ENCODE assay signal across 29 mouse cellular contexts in genomic region chr10:17273855-17274254, GRCm38 (mm10).
DNase-seq lines count a peak whose midpoint lies in the region; ATAC-seq lines count a peak whose summit lies in the region.
"Had no signal": no experiment of that assay in that cellular context is flagged by ENCODE, and none has a peak within 500 bp of the region (broad histone marks: within the 10 kb centered on the region; RNA-seq: fewer than 3 reads in every experiment).

No protein-coding gene starts in this region.

- H3K27me3 ChIP-seq in intestine, embryonic 16.5 days (replicated peaks; ENCODE audit: control insufficient read depth, insufficient read depth, low read length): no peaks in the 10 kb centered on the region
- H3K27me3 ChIP-seq: CH12.LX; embryonic facial prominence, embryonic 13.5 days; embryonic facial prominence, embryonic 15.5 days; forebrain, embryonic 12.5 days; Patski had no signal

- no peak overlapping the region for H3K4me2 ChIP-seq in intestine, embryonic 16.5 days (ENCODE audit: low read depth, low read length)
- H3K4me2 ChIP-seq: embryonic facial prominence, embryonic 13.5 days; embryonic facial prominence, embryonic 15.5 days; forebrain, embryonic 12.5 days had no signal

- no peaks in the 10 kb centered on the region for H3K36me3 ChIP-seq in intestine, embryonic 16.5 days (ENCODE audit: control insufficient read depth, insufficient read depth, low read length)
- H3K36me3 ChIP-seq: embryonic facial prominence, embryonic 13.5 days; embryonic facial prominence, embryonic 15.5 days; forebrain, embryonic 10.5 days; forebrain, embryonic 12.5 days; G1E had no signal

- no peaks in the 10 kb centered on the region for H3K9me3 ChIP-seq in intestine, embryonic 16.5 days (ENCODE audit: control insufficient read depth, low read length)
- H3K9me3 ChIP-seq: embryonic facial prominence, embryonic 13.5 days; embryonic facial prominence, embryonic 15.5 days; forebrain, embryonic 12.5 days; G1E had no signal

- no peak overlapping the region for H3K4me3 ChIP-seq in intestine, embryonic 16.5 days (ENCODE audit: low read length)
- H3K4me3 ChIP-seq: embryonic facial prominence, embryonic 13.5 days; embryonic facial prominence, embryonic 15.5 days; erythroblast, embryonic 14.5 days; forebrain, embryonic 10.5 days; forebrain, embryonic 12.5 days had no signal

- WGBS in intestine, embryonic 16.5 days: 47% methylated on average over 3 of the region's 3 CpGs
- 11% methylated on average over 3 of the region's 3 CpGs for WGBS in large intestine, adult 2 months

- no peaks in the 10 kb centered on the region; the same call in 1 of the 2 replicates for H3K4me1 ChIP-seq in intestine, embryonic 16.5 days (ENCODE audit: control insufficient read depth, insufficient read depth, low read length)
- H3K4me1 ChIP-seq: embryonic facial prominence, embryonic 13.5 days; embryonic facial prominence, embryonic 15.5 days; forebrain, embryonic 10.5 days; forebrain, embryonic 12.5 days had no signal

- peak overlapping the region; percentile 74; the same call in 1 of the 2 replicates for H3K27ac ChIP-seq in intestine, embryonic 16.5 days (ENCODE audit: low read length)
- H3K27ac ChIP-seq: embryonic facial prominence, embryonic 13.5 days; embryonic facial prominence, embryonic 15.5 days; forebrain, embryonic 10.5 days; forebrain, embryonic 12.5 days had no signal

- peak; percentile 8 for DNase-seq in gastrocnemius, adult 18-20 months (ENCODE audit: low spot score)
- no peak for DNase-seq in gastrocnemius, adult 8-10 months (ENCODE audit: low spot score in 2 of 2)
- peak; percentile 41 for DNase-seq in adipocyte (ENCODE audit: low spot score)
- peak; percentile 75 for DNase-seq in large intestine, adult 2 months (ENCODE audit: low read depth, low spot score)
- DNase-seq in neural tube, embryonic 10.5 days (ENCODE audit: extremely low spot score, low spot score): no peak
- no peak for DNase-seq in retina, embryonic 14.5 days (ENCODE audit: low spot score)
- DNase-seq in cerebellum, adult 9-10 months: no peak
- DNase-seq: adrenal gland, adult 2 months; adrenal gland, postnatal 10 days; adrenal gland, postnatal 25 days; B cell, adult 2 months; cerebellum, adult 11 months; cerebellum, adult 18-20 months; cerebellum, adult 8-10 months; cerebellum, postnatal 10 days; cerebellum, postnatal 25 days had no signal

- peak; percentile 55; the same call in 1 of the 2 replicates for ATAC-seq in intestine, embryonic 16.5 days
- ATAC-seq: activated CD4-positive, CD25-positive, alpha-beta regulatory T cell, adult 4 months; CD4-positive, CD25-positive, alpha-beta regulatory T cell, adult 4 months; forebrain, embryonic 14.5 days; forebrain, embryonic 16.5 days; Patski had no signal

- H3K9ac ChIP-seq in intestine, embryonic 16.5 days (ENCODE audit: low read depth, low read length): no peak overlapping the region
- H3K9ac ChIP-seq: embryonic facial prominence, embryonic 13.5 days; embryonic facial prominence, embryonic 15.5 days; forebrain, embryonic 12.5 days had no signal

Comparison
In these comparisons a context has a peak if more than half of its experiments do, and no peak if none do; other contexts are left out.
1. DNase-seq: peak in gastrocnemius, adult 18-20 months (single experiment), adipocyte (single experiment) and large intestine, adult 2 months (single experiment); none in gastrocnemius, adult 8-10 months (0 of 2), neural tube, embryonic 10.5 days (single experiment), retina, embryonic 14.5 days (single experiment) and cerebellum, adult 9-10 months (single experiment).